Mouse (Mus musculus) adrenal gland, postnatal 10 days (tissue): ENCODE results near the gene Mfsd10. TPM values are rescaled to one million over a fixed set of nuclear protein-coding genes. Genes with fewer than 3 reads are reported as not detected.
"Not testable (repeated sequence)": the region's sequence is repeated elsewhere in the genome, so short reads cannot be mapped to it uniquely, and the experiment has no call there.

ENCODE experiments used
- DNase-seq: peaks from one replicate; pipeline ENCODE4 v3.0.0; 2021; ENCODE audit warnings: mixed read lengths
- total RNA-seq, 2 experiments: library from RNA; stranded (reverse); gene quantifications; 2 replicates each; pipeline ENCODE4 v1.2.3; 2021

Gene Mfsd10
- total RNA-seq, 2 experiments from 2014 or later: 36.1 to 53.6 TPM

- no peak for DNase-seq
These were observed 29.7 kb downstream of the Mfsd10 start for GRCm38 (mm10) chr5:34607100-34607880.

GRCm38 (mm10) chr5:34604576-34604975, 32.4 kb downstream of the Mfsd10 start:
- DNase-seq: no peak

- no peak for DNase-seq
These were observed 43.7 kb downstream of the Mfsd10 start for GRCm38 (mm10) chr5:34593202-34593727.

GRCm38 (mm10) chr5:34592666-34593065, 44.3 kb downstream of the Mfsd10 start:
- no peak for DNase-seq

GRCm38 (mm10) chr5:34592224-34592623, 44.8 kb downstream of the Mfsd10 start:
- DNase-seq: not testable (repeated sequence)

- DNase-seq: no peak
These were observed 45.5 kb downstream of the Mfsd10 start for GRCm38 (mm10) chr5:34591388-34592004.

GRCm38 (mm10) chr5:34590702-34591101, 46.3 kb downstream of the Mfsd10 start:
- no peak for DNase-seq

GRCm38 (mm10) chr5:34590059-34590458, 47.0 kb downstream of the Mfsd10 start:
- no peak for DNase-seq

- DNase-seq: no peak
These were observed 49.1 kb downstream of the Mfsd10 start for GRCm38 (mm10) chr5:34587881-34588280.

GRCm38 (mm10) chr5:34585216-34585615, 51.8 kb downstream of the Mfsd10 start:
- no peak for DNase-seq

Other genes starting within 250 kb of the Mfsd10 start
- 10 to 100 TPM; 10.6 to 16.1 TPM for gene Tnip2, start 123.2 kb downstream of the Mfsd10 start, total RNA-seq
- 1 to 10 TPM; 5.9 to 7.0 TPM for gene Sh3bp2, start 111.4 kb downstream of the Mfsd10 start, total RNA-seq
- 100 to 1,000 TPM; 135 to 182 TPM for gene Add1, start 63.5 kb downstream of the Mfsd10 start, total RNA-seq
- gene Nop14, start 22.9 kb upstream of the Mfsd10 start, total RNA-seq: 10 to 100 TPM; 18.4 to 19.7 TPM
- gene Grk4, start 23.2 kb upstream of the Mfsd10 start, total RNA-seq: 1 to 10 TPM; 1.8 to 3.0 TPM
- gene Htt, start 124.5 kb upstream of the Mfsd10 start, total RNA-seq: 10 to 100 TPM; 17.0 to 27.7 TPM